Mouse (Mus musculus) spleen, adult 2 months (tissue): ENCODE results near the gene Ccdc142.

ENCODE experiments used
- CTCF ChIP-seq: fragments of 200-500 bp; IDR thresholded peaks from 2 replicates; pipeline ENCODE4 v1.5.1; 2011; ENCODE audit warnings: mild to moderate bottlenecking, inconsistent platforms; ENCODE audit not compliant: insufficient read depth, insufficient read length, insufficient replicate concordance; ENCODE audit errors: extremely low read depth
- POLR2A ChIP-seq: fragments of 200-500 bp; IDR thresholded peaks from 2 replicates; pipeline ENCODE4 v1.6.1; 2011; ENCODE audit warnings: low read depth, low read length, inconsistent platforms

- TF ChIP-seq CTCF (no peak), POLR2A (no peak)
Observed at GRCm38 (mm10) chr6:83118369-83118768, 17.0 kb downstream of the Ccdc142 start.
